Mouse (Mus musculus) spleen, adult 2 months (tissue): ENCODE results near the gene Stambpl1.

Experiments
- CTCF ChIP-seq: fragments of 200-500 bp; IDR thresholded peaks from 2 replicates; pipeline ENCODE4 v1.5.1; 2011; ENCODE audit warnings: mild to moderate bottlenecking, inconsistent platforms; ENCODE audit not compliant: insufficient read depth, insufficient read length, insufficient replicate concordance; ENCODE audit errors: extremely low read depth
- POLR2A ChIP-seq: fragments of 200-500 bp; IDR thresholded peaks from 2 replicates; pipeline ENCODE4 v1.6.1; 2011; ENCODE audit warnings: low read depth, low read length, inconsistent platforms

GRCm38 (mm10) chr19:34191645-34192007 is 403 bp upstream of the Stambpl1 start:
- no peak for TF ChIP-seq CTCF
- TF ChIP-seq POLR2A: no peak
